Mouse (Mus musculus): ENCODE measurements around the gene Arl4d.
A peak's percentile ranks its signal among the peaks of the same experiment; 100 is the strongest.
"Not testable (repeated sequence)": the region's sequence is repeated elsewhere in the genome, so short reads cannot be mapped to it uniquely, and the experiment has no call there.

Arl4d gene

GRCm38 (mm10) chr11:101664825-101665635, at the start of gene Arl4d:
Gene Arl4d, plus strand, starts transcription at chr11:101665541.
- peak; percentile 93 to 95 for DNase-seq (ENCODE audit: low spot score in 2 of 2)

GRCm38 (mm10) chr11:101616104-101616503, 49.2 kb upstream of the Arl4d start:
- DNase-seq (ENCODE audit: low spot score in 2 of 2): no peak

- no peak for DNase-seq (ENCODE audit: low spot score in 2 of 2)
Measured at GRCm38 (mm10) chr11:101616948-101617767, 48.2 kb upstream of the Arl4d start.

- DNase-seq (ENCODE audit: low spot score in 2 of 2): peak in 1 of 2 experiments; percentile 19
Measured at GRCm38 (mm10) chr11:101617849-101618248, 47.5 kb upstream of the Arl4d start.

GRCm38 (mm10) chr11:101618596-101618995, 46.7 kb upstream of the Arl4d start:
- DNase-seq (ENCODE audit: low spot score in 2 of 2): no peak

- DNase-seq (ENCODE audit: low spot score in 2 of 2): not testable (repeated sequence)
Measured at GRCm38 (mm10) chr11:101620022-101620655, 45.2 kb upstream of the Arl4d start.

- DNase-seq (ENCODE audit: low spot score in 2 of 2): no peak
Measured at GRCm38 (mm10) chr11:101626649-101626994, 38.7 kb upstream of the Arl4d start.

- peak; percentile 77 to 80 for DNase-seq (ENCODE audit: low spot score in 2 of 2)
Measured at GRCm38 (mm10) chr11:101626995-101627856, 38.1 kb upstream of the Arl4d start, which contains the start of gene Rdm1. Gene Rdm1, plus strand, starts transcription at chr11:101627195.

GRCm38 (mm10) chr11:101627857-101628559, 37.3 kb upstream of the Arl4d start:
- DNase-seq (ENCODE audit: low spot score in 2 of 2): peak; percentile 83 to 85

- not testable (repeated sequence) for DNase-seq (ENCODE audit: low spot score in 2 of 2)
Measured at GRCm38 (mm10) chr11:101628733-101629417, 36.5 kb upstream of the Arl4d start.

GRCm38 (mm10) chr11:101635660-101636059, 29.7 kb upstream of the Arl4d start:
- DNase-seq (ENCODE audit: low spot score in 2 of 2): no peak

GRCm38 (mm10) chr11:101639761-101640160, 25.6 kb upstream of the Arl4d start:
- DNase-seq (ENCODE audit: low spot score in 2 of 2): no peak

- peak; percentile 76 to 79 for DNase-seq (ENCODE audit: low spot score in 2 of 2)
Measured at GRCm38 (mm10) chr11:101640857-101641709, 24.3 kb upstream of the Arl4d start.

- peak; percentile 31 to 42 for DNase-seq (ENCODE audit: low spot score in 2 of 2)
Measured at GRCm38 (mm10) chr11:101641710-101642642, 23.4 kb upstream of the Arl4d start.

- DNase-seq (ENCODE audit: low spot score in 2 of 2): no peak
Measured at GRCm38 (mm10) chr11:101642931-101643330, 22.4 kb upstream of the Arl4d start.

- DNase-seq (ENCODE audit: low spot score in 2 of 2): no peak
Measured at GRCm38 (mm10) chr11:101644591-101644990, 20.8 kb upstream of the Arl4d start.

GRCm38 (mm10) chr11:101645043-101645410, 20.3 kb upstream of the Arl4d start:
- not testable (repeated sequence) for DNase-seq (ENCODE audit: low spot score in 2 of 2)

All from natural killer cell, adult 2 months (primary cell).